Mouse (Mus musculus) intestine, embryonic 14.5 days (tissue): ENCODE data around the gene Mfng. TPM values are rescaled to one million over a fixed set of nuclear protein-coding genes. Genes with fewer than 3 reads are reported as not detected.

ENCODE experiments used
- ATAC-seq: fragments of 200-750 bp; cut with Nextera tagmentation; replicated peaks from 2 replicates; pipeline ENCODE4 v1.8.0; 2017; ENCODE audit warnings: low read depth, moderate number of reproducible peaks, moderate TSS enrichment, moderate library complexity; ENCODE audit not compliant: low FRiP score, low TSS enrichment
- DNase-seq: peaks from one replicate; pipeline ENCODE4 v3.0.0-alpha.2; 2018; ENCODE audit warnings: low spot score
- H3K27ac ChIP-seq: fragments of 300-500 bp; sonication (generic); 2 replicates; pipeline ENCODE4 v1.5.1; 2014; ENCODE audit warnings: low read depth, mild to moderate bottlenecking, control low read depth
- H3K27me3 ChIP-seq: fragments of 300-500 bp; sonication (generic); replicated peaks from 2 replicates; pipeline ENCODE4 v1.6.1; 2014; ENCODE audit warnings: low read length, control low read depth; ENCODE audit not compliant: control insufficient read depth, insufficient read depth
- H3K36me3 ChIP-seq: fragments of 300-500 bp; sonication (generic); 2 replicates; pipeline ENCODE4 v1.6.1; 2014; ENCODE audit warnings: low read length, control low read depth; ENCODE audit not compliant: control insufficient read depth, insufficient read depth
- H3K4me1 ChIP-seq: fragments of 300-500 bp; sonication (generic); replicated peaks from 2 replicates; pipeline ENCODE4 v1.6.1; 2014; ENCODE audit warnings: low read length, control low read depth, mixed read lengths; ENCODE audit not compliant: control insufficient read depth, insufficient read depth
- H3K4me2 ChIP-seq: fragments of 300-500 bp; sonication (generic); 2 replicates; pipeline ENCODE4 v1.6.1; 2014; ENCODE audit warnings: low read length
- H3K4me3 ChIP-seq: fragments of 300-500 bp; sonication (generic); 2 replicates; pipeline ENCODE4 v1.5.1; 2014; ENCODE audit warnings: low read depth, low read length, control low read depth, mixed read lengths
- H3K9ac ChIP-seq: fragments of 300-500 bp; sonication (generic); 2 replicates; pipeline ENCODE4 v1.6.1; 2014; ENCODE audit warnings: mild to moderate bottlenecking, low read length
- H3K9me3 ChIP-seq: fragments of 300-500 bp; sonication (generic); 2 replicates; pipeline ENCODE4 v1.6.1; 2016; ENCODE audit warnings: low read length, control low read depth; ENCODE audit not compliant: control insufficient read depth
- WGBS: fragments of 180-500 bp; shearing (Covaris S2); extraction: QIAGEN DNeasy Blood & Tissue Kit; methylation state at CpG from one replicate; pipeline ENCODE4 v1.1.7; 2014; 5-methylcytosine and 5-hydroxymethylcytosine counted together
- polyA plus RNA-seq: library from polyadenylated mRNA; unstranded; fragments of >200 nt; fragmentation: Nextera tagmentation; extraction: Ambion mirVana; gene quantifications from 2 replicates; pipeline ENCODE4 v1.2.1, GENCODE M21; 2014

The Mfng gene
- polyA plus RNA-seq, 1 experiment from 2014 or later, result 19.1 TPM

DNA sequence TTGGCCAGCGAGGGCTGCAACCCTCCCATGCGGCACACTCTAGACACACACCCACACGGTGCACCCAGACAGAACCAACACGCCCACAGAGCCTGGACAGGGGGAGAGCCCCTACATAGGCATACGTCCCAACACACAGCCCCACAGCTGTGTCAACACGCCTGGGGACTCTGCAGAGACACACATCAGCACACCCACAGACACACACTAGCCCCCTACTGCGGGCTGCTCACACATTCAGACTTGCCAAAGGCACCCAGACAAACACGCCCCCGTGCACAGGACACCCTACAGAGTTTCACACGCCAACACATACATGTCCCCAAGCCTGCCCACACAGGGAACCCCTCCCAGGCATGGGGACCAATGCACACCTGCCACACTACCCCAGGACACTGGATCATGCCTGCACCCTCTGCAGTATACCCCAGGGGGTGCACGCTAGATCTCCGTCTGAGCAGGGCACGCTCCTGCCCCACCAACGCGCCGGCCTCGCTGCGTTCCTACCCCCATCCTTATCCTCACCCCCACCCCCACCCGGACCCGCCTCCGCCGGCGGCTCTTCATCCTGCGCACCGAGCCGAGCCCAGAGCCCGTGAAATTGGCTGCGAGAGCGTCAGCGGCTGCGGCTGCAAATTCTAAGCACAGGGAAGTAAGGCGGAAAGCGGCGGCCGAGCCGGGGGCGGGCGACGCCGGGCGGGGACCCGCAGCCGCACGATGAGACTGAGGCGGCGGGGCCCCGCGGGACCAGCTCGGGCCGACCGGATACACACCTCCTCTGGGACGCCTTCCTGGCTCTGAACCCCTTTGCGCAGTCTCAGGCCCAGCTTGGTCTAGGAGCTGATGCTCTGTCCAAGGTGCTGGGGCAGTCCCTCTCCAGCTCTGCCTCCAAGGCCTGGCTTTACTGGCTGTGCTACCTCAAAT lies 60.7 kb downstream of the Mfng start:
- DNase-seq, result no peak
- H3K4me1 ChIP-seq, result no peaks in the 10 kb centered on the region
- no peak for ATAC-seq
- no peak overlapping the region for H3K27ac ChIP-seq
- 8% methylated on average over 53 of the region's 53 CpGs for WGBS
- H3K4me2 ChIP-seq, result peak overlapping the region; percentile 3; the same call in 1 of the 2 replicates
- no peak overlapping the region for H3K9ac ChIP-seq
- no peaks in the 10 kb centered on the region for H3K9me3 ChIP-seq
- H3K27me3 ChIP-seq, result peaks cover 77% of the 10 kb centered on the region
- no peaks in the 10 kb centered on the region for H3K36me3 ChIP-seq
- H3K4me3 ChIP-seq, result no peak overlapping the region

DNA sequence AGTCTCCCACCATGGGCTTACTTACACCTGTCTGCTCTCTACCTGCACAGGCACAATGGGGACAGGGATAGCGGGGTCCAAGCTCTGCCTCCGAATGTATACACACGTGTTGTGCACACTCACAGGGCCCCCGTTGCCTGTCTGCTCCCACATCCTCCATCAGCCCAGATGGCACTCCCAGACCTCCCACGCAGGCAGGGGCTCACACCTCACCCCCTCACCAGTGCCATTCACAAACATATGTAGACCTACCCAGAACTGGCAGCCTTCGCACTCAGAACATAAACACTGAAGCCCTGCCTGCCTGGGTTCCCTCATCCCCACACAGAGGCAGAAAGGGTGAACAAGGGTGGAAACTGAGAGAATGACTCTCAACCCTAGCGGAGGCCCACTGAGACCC lies 61.3 kb downstream of the Mfng start:
- DNase-seq (no peak), ATAC-seq (no peak)
- Histone ChIP-seq H3K4me1 (no peaks in the 10 kb centered on the region), H3K4me2 (no peak overlapping the region), H3K9ac (no peak overlapping the region), H3K4me3 (no peak overlapping the region), H3K36me3 (no peaks in the 10 kb centered on the region), H3K27me3 (peaks cover 71% of the 10 kb centered on the region), H3K27ac (no peak overlapping the region), H3K9me3 (no peaks in the 10 kb centered on the region)
- 71% methylated on average over 7 of the region's 7 CpGs for WGBS

DNA sequence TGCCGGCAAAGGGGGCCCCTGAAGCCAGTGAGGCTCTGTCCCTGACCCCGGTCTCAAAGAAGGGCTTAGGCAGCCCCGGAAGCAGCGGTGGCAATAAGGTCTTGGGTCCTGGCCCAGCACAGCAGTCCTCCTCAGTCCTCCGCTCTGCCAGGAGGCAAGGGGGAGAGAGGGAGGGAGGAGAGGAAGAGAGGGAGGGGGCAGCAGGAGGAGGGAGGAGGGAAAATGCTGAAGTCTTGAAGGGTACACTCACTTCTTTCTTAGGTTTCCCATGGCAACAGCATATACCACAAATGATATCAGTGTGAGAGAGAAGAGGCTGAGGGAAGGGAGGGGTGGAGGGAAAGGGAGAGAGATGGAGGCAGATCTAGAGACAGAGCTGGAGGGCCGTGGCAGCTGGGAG lies 62.6 kb downstream of the Mfng start:
- Histone ChIP-seq H3K36me3 (no peaks in the 10 kb centered on the region), H3K9me3 (no peaks in the 10 kb centered on the region), H3K9ac (no peak overlapping the region), H3K4me3 (no peak overlapping the region), H3K4me1 (no peaks in the 10 kb centered on the region), H3K27ac (no peak overlapping the region), H3K4me2 (no peak overlapping the region), H3K27me3 (peaks cover 58% of the 10 kb centered on the region)
- ATAC-seq, result no peak
- DNase-seq, result no peak
- WGBS, result 46% methylated on average over 6 of the region's 6 CpGs

DNA sequence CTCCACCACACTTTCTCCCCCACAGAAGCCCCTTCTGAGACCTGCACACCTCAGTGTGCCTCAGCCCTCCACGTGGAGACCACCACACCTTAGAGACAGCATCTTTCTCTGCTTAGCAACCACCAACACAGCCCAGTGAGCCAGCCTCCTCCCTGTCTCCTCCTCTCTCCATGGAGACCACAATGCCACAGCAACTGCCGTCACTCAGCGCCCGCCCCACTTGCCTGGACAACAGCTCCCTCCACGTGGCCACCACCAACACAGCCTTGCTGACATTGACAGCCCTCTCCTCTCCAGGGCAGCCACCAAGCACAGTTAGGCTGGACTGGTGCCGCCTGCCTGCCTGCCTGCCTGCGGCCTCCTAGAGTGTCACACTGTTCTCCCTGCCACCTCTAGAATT lies 63.5 kb downstream of the Mfng start:
- H3K9me3 ChIP-seq, result no peaks in the 10 kb centered on the region
- no peak overlapping the region for H3K27ac ChIP-seq
- H3K36me3 ChIP-seq, result no peaks in the 10 kb centered on the region
- no peak overlapping the region for H3K4me2 ChIP-seq
- DNase-seq, result no peak
- WGBS, result 31% methylated on average over 7 of the region's 7 CpGs
- no peaks in the 10 kb centered on the region for H3K4me1 ChIP-seq
- ATAC-seq, result no peak
- H3K9ac ChIP-seq, result no peak overlapping the region
- no peak overlapping the region for H3K4me3 ChIP-seq
- peaks cover 49% of the 10 kb centered on the region for H3K27me3 ChIP-seq

DNA sequence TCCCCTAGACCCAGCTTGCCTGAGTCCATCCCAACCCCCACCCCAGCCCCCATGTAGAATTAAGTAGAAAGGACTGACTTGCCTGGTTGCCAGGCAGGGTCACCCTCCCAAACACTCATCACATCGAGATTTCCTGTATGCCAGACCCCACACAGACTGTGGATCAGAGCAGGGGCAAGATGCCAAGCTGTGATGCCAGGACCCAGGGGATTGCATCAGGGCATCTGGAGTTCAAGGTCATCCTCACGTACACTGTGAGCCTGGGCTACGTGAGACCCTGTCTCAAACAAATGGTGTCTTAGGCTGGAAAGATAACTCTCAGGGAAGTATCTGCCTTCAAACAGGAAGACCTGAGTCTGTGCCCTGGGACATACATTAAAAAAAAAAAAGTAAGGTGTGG lies 66.6 kb downstream of the Mfng start:
- H3K4me3 ChIP-seq, result no peak overlapping the region

More for the DNA sequence above, 66.6 kb downstream of the Mfng start:
- Histone ChIP-seq H3K27ac (no peak overlapping the region), H3K9me3 (no peaks in the 10 kb centered on the region), H3K27me3 (peaks cover 18% of the 10 kb centered on the region), H3K4me2 (no peak overlapping the region), H3K4me1 (no peaks in the 10 kb centered on the region), H3K36me3 (no peaks in the 10 kb centered on the region), H3K9ac (no peak overlapping the region)
- 45% methylated on average over 3 of the region's 3 CpGs for WGBS
- no peak for DNase-seq
- ATAC-seq, result no peak

Other genes with a start within 250 kb of the Mfng start
- 30.1 and 34.9 TPM in 2 replicates for gene C1qtnf6, start 242.1 kb downstream of the Mfng start, polyA plus RNA-seq
- 0.22 TPM in 1 of 2 replicates, not detected in the other for gene Sstr3, start 228.8 kb downstream of the Mfng start, polyA plus RNA-seq
- 16.7 and 17.5 TPM in 2 replicates for gene Rac2, start 200.7 kb downstream of the Mfng start, polyA plus RNA-seq
- 3.5 and 4.3 TPM in 2 replicates for gene Cyth4, start 176.4 kb downstream of the Mfng start, polyA plus RNA-seq
- 0.03 TPM in 1 of 2 replicates, not detected in the other for gene Elfn2, start 54.7 kb downstream of the Mfng start, polyA plus RNA-seq
- 7.3 and 8.6 TPM in 2 replicates for gene Card10, start 29.6 kb upstream of the Mfng start, polyA plus RNA-seq
- 44.9 and 45.7 TPM in 2 replicates for gene Cdc42ep1, start 69.1 kb upstream of the Mfng start, polyA plus RNA-seq
- 776 and 848 TPM in 2 replicates for gene Lgals2, start 82.1 kb upstream of the Mfng start, polyA plus RNA-seq
- gene Gga1, start 103.7 kb upstream of the Mfng start, polyA plus RNA-seq, result 38.1 and 44.4 TPM in 2 replicates
- gene Gm49510, start 126.2 kb upstream of the Mfng start, polyA plus RNA-seq, result 0.62 and 0.86 TPM in 2 replicates
- 30.2 and 35.5 TPM in 2 replicates for gene Sh3bp1, start 126.3 kb upstream of the Mfng start, polyA plus RNA-seq
- gene Pdxp, start 140.4 kb upstream of the Mfng start, polyA plus RNA-seq, result 16.3 and 17.5 TPM in 2 replicates
- 1,194 and 1,197 TPM in 2 replicates for gene Lgals1, start 153.2 kb upstream of the Mfng start, polyA plus RNA-seq
- gene Nol12, start 161.5 kb upstream of the Mfng start, polyA plus RNA-seq, result 46.0 and 53.5 TPM in 2 replicates
- 49.0 and 52.2 TPM in 2 replicates for gene Triobp, start 174.2 kb upstream of the Mfng start, polyA plus RNA-seq